Mouse (Mus musculus): Measurements from ENCODE around the gene Adap1.

Gene Adap1

GRCm38 (mm10) chr5:139320424-139320823, 5.0 kb downstream of the Adap1 start:
- DNase-seq = no peak

- no peak for DNase-seq
Observed at GRCm38 (mm10) chr5:139317751-139318504, 7.5 kb downstream of the Adap1 start.

- no peak for DNase-seq
Observed at GRCm38 (mm10) chr5:139316982-139317675, 8.3 kb downstream of the Adap1 start.

- no peak for DNase-seq
Observed at GRCm38 (mm10) chr5:139314941-139315642, 10.3 kb downstream of the Adap1 start.

GRCm38 (mm10) chr5:139313536-139313935, 11.9 kb downstream of the Adap1 start:
- DNase-seq = no peak

GRCm38 (mm10) chr5:139311822-139312221, 13.6 kb downstream of the Adap1 start:
- DNase-seq = no peak

GRCm38 (mm10) chr5:139310477-139310876, 14.9 kb downstream of the Adap1 start:
- no peak for DNase-seq

- DNase-seq = no peak
Observed at GRCm38 (mm10) chr5:139309946-139310345, 15.5 kb downstream of the Adap1 start.

GRCm38 (mm10) chr5:139303646-139304061, 21.8 kb downstream of the Adap1 start:
- no peak for DNase-seq

- DNase-seq = no peak
Observed at GRCm38 (mm10) chr5:139302101-139302500, 23.3 kb downstream of the Adap1 start.

GRCm38 (mm10) chr5:139297745-139298144, 27.7 kb downstream of the Adap1 start:
- no peak for DNase-seq

- no peak for DNase-seq
Observed at GRCm38 (mm10) chr5:139297092-139297491, 28.3 kb downstream of the Adap1 start.

- no peak for DNase-seq
Observed at GRCm38 (mm10) chr5:139294089-139294488, 31.3 kb downstream of the Adap1 start.

GRCm38 (mm10) chr5:139291811-139292560, 33.4 kb downstream of the Adap1 start:
- no peak for DNase-seq

- DNase-seq = no peak
Observed at GRCm38 (mm10) chr5:139290467-139291259, 34.8 kb downstream of the Adap1 start.

GRCm38 (mm10) chr5:139288591-139288990, 36.8 kb downstream of the Adap1 start:
- no peak for DNase-seq

GRCm38 (mm10) chr5:139287787-139288186, 37.6 kb downstream of the Adap1 start:
- DNase-seq = no peak

GRCm38 (mm10) chr5:139287099-139287498, 38.3 kb downstream of the Adap1 start:
- DNase-seq = no peak

GRCm38 (mm10) chr5:139286142-139286941, 39.1 kb downstream of the Adap1 start:
- no peak for DNase-seq

- no peak for DNase-seq
Observed at GRCm38 (mm10) chr5:139285383-139286067, 39.9 kb downstream of the Adap1 start.
